Mouse (Mus musculus): ENCODE measurements around the gene Bpifb5.
"Not testable (repeated sequence)": the region's sequence is repeated elsewhere in the genome, so short reads cannot be mapped to it uniquely, and the experiment has no call there.

Gene Bpifb5

GRCm38 (mm10) chr2:154242726-154243125, 19.2 kb downstream of the Bpifb5 start:
- not testable (repeated sequence) for DNase-seq

DNA sequence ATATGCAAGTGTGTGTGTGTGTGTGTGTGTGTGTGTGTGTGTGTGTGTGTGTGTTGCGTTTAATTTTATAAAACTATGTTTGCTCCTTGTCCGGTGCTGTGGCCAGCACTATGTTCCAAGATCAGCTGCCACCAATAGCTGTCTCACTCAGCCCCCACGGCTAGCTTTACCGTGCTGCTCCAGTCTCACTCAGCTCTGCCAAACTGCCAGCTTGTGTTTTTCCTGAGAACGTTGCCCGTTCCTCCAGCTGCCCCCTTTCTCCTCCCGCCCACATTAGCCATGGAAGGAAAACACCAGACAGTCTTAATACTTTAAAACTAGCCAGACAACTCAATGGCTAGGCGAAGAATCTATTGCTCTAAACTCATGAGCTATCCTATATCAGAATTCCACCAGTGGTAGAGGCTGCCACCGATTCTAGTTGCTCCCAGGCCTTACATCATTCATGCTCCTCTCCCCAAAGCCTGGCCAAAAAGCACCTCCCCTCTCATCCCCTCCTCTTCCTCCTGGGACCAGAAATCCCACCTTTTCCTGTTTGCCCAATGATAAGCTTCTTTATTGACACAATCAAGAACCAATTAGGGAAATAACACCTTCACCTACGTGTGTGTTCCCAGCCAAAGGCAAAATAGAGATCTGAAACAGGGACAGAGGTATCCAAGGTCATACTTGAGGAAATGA, 20.0 kb downstream of the Bpifb5 start:
- peak; percentile 11 for DNase-seq

- no peak for DNase-seq
Measured at GRCm38 (mm10) chr2:154245322-154245721, 21.8 kb downstream of the Bpifb5 start.

DNA sequence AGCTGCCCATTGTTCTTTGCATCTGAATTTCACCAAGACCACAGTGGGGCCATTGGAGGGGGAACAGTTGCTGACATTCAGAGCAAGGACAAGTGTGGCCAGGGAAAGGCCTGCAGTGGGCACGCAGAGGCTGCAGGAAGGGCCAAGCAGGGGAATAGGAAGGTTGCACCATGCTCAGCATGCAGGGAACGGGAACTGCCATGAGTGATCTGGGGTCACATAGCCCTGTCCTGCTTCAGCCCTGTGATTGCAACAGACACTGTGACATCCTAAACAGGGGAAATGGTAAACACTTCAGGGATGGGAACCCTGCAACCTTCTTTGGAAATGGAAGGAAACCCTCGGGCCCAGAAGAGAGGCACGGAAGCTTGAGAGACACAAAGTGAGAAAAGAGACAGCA, 31.7 kb downstream of the Bpifb5 start:
- DNase-seq: not testable (repeated sequence)

DNA sequence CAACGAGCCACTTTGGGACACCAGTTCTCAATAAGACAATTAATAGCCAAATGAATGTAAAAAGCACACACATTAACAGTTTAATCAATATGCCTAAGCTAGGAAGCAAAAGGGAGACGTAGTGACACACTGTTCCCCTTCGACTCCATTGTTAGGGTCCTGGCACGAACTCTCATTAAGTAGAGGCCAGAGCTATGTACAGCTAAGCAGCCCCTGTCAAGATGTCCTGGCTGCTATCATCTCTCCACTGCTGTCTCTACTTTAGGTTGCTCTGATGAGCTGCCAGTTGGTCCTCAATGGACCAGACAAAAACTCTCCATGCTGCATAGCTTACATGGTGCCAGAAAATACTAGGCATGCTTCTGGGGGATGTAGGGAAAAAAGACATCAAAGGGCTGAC, 32.2 kb downstream of the Bpifb5 start:
- no peak for DNase-seq

DNA sequence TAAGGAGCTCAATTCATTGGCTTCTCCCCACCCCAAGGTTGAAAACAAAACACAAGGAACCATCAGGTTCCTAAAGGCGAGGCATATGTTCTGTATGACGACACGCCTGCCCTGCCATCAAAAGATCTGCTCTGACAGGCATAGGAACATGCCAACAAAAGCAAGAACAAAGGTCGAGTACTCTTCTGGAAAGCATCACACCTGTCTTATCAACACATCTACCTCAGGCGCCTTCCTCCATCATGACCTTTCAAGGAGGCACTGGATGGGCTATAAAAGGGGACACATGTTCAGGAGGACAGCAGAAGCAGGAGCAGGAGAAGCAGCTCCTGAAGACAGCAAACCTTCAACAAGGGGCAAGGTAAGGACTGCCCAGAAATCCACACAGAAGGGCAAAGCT, 34.0 kb downstream of the Bpifb5 start, which contains the start of gene Bpifb9a:
Gene Bpifb9a (plus strand): TSS at position 301 of the 400 bp plus-strand sequence.
- DNase-seq: not testable (repeated sequence)

DNA sequence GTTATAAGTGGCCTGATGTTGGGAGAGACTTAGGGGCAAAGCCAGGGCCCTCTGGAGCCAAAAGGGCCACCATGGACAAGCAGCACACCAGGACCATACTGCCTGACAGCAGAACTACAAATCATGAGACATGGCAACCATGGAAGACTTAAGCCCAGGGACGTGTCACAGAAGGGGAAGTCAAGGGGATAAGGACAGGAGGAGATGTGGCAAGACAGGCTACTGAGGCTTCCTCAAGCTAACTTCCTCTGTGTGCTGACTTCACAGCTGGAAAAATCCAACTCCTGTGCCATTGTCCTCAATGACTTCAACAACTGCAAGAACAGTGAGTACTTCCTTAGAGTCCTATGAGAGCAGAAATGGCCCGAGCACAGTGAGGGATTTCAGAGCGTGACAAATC, 40.9 kb downstream of the Bpifb5 start:
- DNase-seq: not testable (repeated sequence)
